Mouse (Mus musculus) ES-E14 (cell line): ENCODE measurements around the gene Ccpg1os. TPM values are rescaled to one million over a fixed set of nuclear protein-coding genes. Genes with fewer than 3 reads are reported as not detected.

ENCODE experiments used
- DNase-seq: peaks from one replicate; pipeline ENCODE4 v3.0.0-alpha.2; 2013; ENCODE audit warnings: low read depth, low spot score
- H3K27ac ChIP-seq: 2 replicates; pipeline ENCODE4 v1.5.1; 2012; ENCODE audit warnings: low read depth, mild to moderate bottlenecking, low read length, moderate library complexity, mixed read lengths; ENCODE audit not compliant: poor library complexity, insufficient read depth, severe bottlenecking
- H3K36me3 ChIP-seq: 2 replicates; pipeline ENCODE4 v1.6.1; 2012; ENCODE audit warnings: mild to moderate bottlenecking, low read length, moderate library complexity, mixed read lengths; ENCODE audit not compliant: control insufficient read depth, poor library complexity, insufficient read depth, severe bottlenecking
- H3K4me1 ChIP-seq, 2 experiments: fragments of 150-350 bp in 1 of 2; sonication (generic) in 1 of 2; 2 replicates each; pipeline ENCODE4 v1.6.1; 2012; ENCODE audit warnings: low read length in 2 of 2, mild to moderate bottlenecking in 1 of 2, mixed read lengths in 1 of 2; ENCODE audit not compliant: control insufficient read depth in 2 of 2, insufficient read depth in 2 of 2, poor library complexity in 1 of 2
- H3K4me3 ChIP-seq, 2 experiments: fragments of 150-350 bp in 1 of 2; sonication (generic) in 1 of 2; 2 replicates each; pipeline ENCODE4 v1.5.1; 2012; ENCODE audit warnings: low read length in 2 of 2, low read depth in 1 of 2, mild to moderate bottlenecking in 1 of 2, mixed read lengths in 1 of 2; ENCODE audit not compliant: insufficient read depth in 1 of 2, poor library complexity in 1 of 2, severe bottlenecking in 1 of 2
- H3K9ac ChIP-seq: 2 replicates; pipeline ENCODE4 v1.6.1; 2012; ENCODE audit warnings: low read depth, mild to moderate bottlenecking, low read length, mixed read lengths; ENCODE audit not compliant: poor library complexity, insufficient read depth, severe bottlenecking
- H3K9me3 ChIP-seq: fragments of 150-350 bp; sonication (generic); 2 replicates; pipeline ENCODE4 v1.6.1; 2012; ENCODE audit warnings: low read depth, mild to moderate bottlenecking, low read length; ENCODE audit not compliant: control insufficient read depth, insufficient read depth
- CHD2 ChIP-seq: IDR thresholded peaks from 2 replicates; pipeline ENCODE4 v1.6.1; 2014; ENCODE audit warnings: mild to moderate bottlenecking, low read depth, low read length, inconsistent platforms
- HCFC1 ChIP-seq: IDR thresholded peaks from 2 replicates; pipeline ENCODE4 v1.6.1; 2012; ENCODE audit warnings: low read length, inconsistent platforms, borderline replicate concordance; ENCODE audit not compliant: insufficient read depth
- MAFK ChIP-seq: IDR thresholded peaks from 2 replicates; pipeline ENCODE4 v1.6.1; 2014; ENCODE audit warnings: mild to moderate bottlenecking, low read depth, low read length, inconsistent platforms; ENCODE audit not compliant: insufficient read depth
- ZC3H11A ChIP-seq: IDR thresholded peaks from 2 replicates; pipeline ENCODE4 v1.6.1; 2012; ENCODE audit warnings: low read depth, mild to moderate bottlenecking, inconsistent platforms, low read length, borderline replicate concordance
- ZNF384 ChIP-seq: IDR thresholded peaks from 2 replicates; pipeline ENCODE4 v1.6.1; 2012; ENCODE audit warnings: low read depth, low read length, inconsistent platforms
- in situ Hi-C, 2 experiments: fragments of 600-800 bp; cut with MboI; formaldehyde crosslinking; loops; one replicate each; pipeline ENCODE4 v1.15.1; 2025; ENCODE audit warnings: low sequenced_read_pairs in 2 of 2, inconsistent platforms in 1 of 2; ENCODE audit not compliant: unreplicated experiment in 2 of 2
- total RNA-seq: library from RNA; depleted of rRNA; stranded (reverse); fragments of 300-350 nt; gene quantifications from 2 replicates; pipeline ENCODE4 v1.2.3, GENCODE M21; 2012

Ccpg1os gene
- total RNA-seq, 1 experiment: 7.1 TPM

GRCm38 (mm10) chr9:72983066-72983465, 2.1 kb downstream of the Ccpg1os start:
- Histone ChIP-seq H3K4me1 (peaks cover 0 to 2% of the 10 kb centered on the region in 2 experiments; a peak in 2 of 4 replicates), H3K27ac (no peak overlapping the region), H3K9ac (no peak overlapping the region), H3K9me3 (no peaks in the 10 kb centered on the region), H3K36me3 (no peaks in the 10 kb centered on the region), H3K4me3 (no peak overlapping the region)
- TF ChIP-seq ZNF384 (no peak), MAFK (no peak)
- in situ Hi-C loops: no loop called here
- DNase-seq: no peak

GRCm38 (mm10) chr9:72975242-72975641, 9.9 kb downstream of the Ccpg1os start:
- no peak for DNase-seq
- Histone ChIP-seq H3K36me3 (no peaks in the 10 kb centered on the region), H3K27ac (no peak overlapping the region), H3K4me1 (no peaks in the 10 kb centered on the region), H3K9ac (no peak overlapping the region), H3K9me3 (no peaks in the 10 kb centered on the region), H3K4me3 (no peak overlapping the region)
- in situ Hi-C loops: no loop called here
- TF ChIP-seq MAFK: no peak
- no peak for TF ChIP-seq ZNF384
- no peak for TF ChIP-seq HCFC1
- no peak for TF ChIP-seq ZC3H11A
- TF ChIP-seq CHD2: no peak

- Histone ChIP-seq H3K27ac (no peak overlapping the region), H3K4me1 (peaks cover 0 to 2% of the 10 kb centered on the region in 2 experiments; a peak in 1 of 4 replicates), H3K9ac (no peak overlapping the region), H3K9me3 (no peaks in the 10 kb centered on the region), H3K4me3 (no peak overlapping the region), H3K36me3 (no peaks in the 10 kb centered on the region)
- in situ Hi-C loops: no loop called here
- no peak for DNase-seq
- no peak for TF ChIP-seq MAFK
- no peak for TF ChIP-seq ZC3H11A
- TF ChIP-seq HCFC1: no peak
- no peak for TF ChIP-seq CHD2
- TF ChIP-seq ZNF384: no peak
Measured at GRCm38 (mm10) chr9:72974734-72975133, 10.4 kb downstream of the Ccpg1os start.

- no peaks in the 10 kb centered on the region for H3K36me3 ChIP-seq
- in situ Hi-C loops: no loop called here
- no peaks in the 10 kb centered on the region for H3K9me3 ChIP-seq
- H3K4me3 ChIP-seq: no peak overlapping the region
- H3K27ac ChIP-seq: no peak overlapping the region
- no peak for TF ChIP-seq CHD2
- no peak for TF ChIP-seq MAFK
- no peak for TF ChIP-seq ZC3H11A
- H3K9ac ChIP-seq: no peak overlapping the region
- peaks cover 0 to 2% of the 10 kb centered on the region in 2 experiments; a peak in 1 of 4 replicates for H3K4me1 ChIP-seq
- DNase-seq: no peak
Measured at GRCm38 (mm10) chr9:72972984-72973383, 12.2 kb downstream of the Ccpg1os start.

- Histone ChIP-seq H3K4me1 (peaks cover 0 to 2% of the 10 kb centered on the region in 2 experiments; a peak in 1 of 4 replicates), H3K9me3 (no peaks in the 10 kb centered on the region), H3K36me3 (no peaks in the 10 kb centered on the region), H3K4me3 (no peak overlapping the region), H3K9ac (no peak overlapping the region), H3K27ac (no peak overlapping the region)
- DNase-seq: no peak
- TF ChIP-seq MAFK: no peak
- no peak for TF ChIP-seq CHD2
- TF ChIP-seq HCFC1: no peak
- no peak for TF ChIP-seq ZC3H11A
- TF ChIP-seq ZNF384: no peak
- in situ Hi-C loops: no loop called here
Measured at GRCm38 (mm10) chr9:72972435-72972834, 12.7 kb downstream of the Ccpg1os start.
